Mouse (Mus musculus) CH12.LX (cell line): ENCODE data around the gene Cdc20b. TPM values are rescaled to one million over a fixed set of nuclear protein-coding genes. Genes with fewer than 3 reads are reported as not detected.

Source experiments
- DNase-seq: peaks from one replicate; pipeline ENCODE4 v3.0.0-alpha.2; 2013; ENCODE audit errors: extremely low read depth
- H3K27ac ChIP-seq: 2 replicates; pipeline ENCODE4 v1.5.1; 2012; ENCODE audit warnings: low read depth, mild to moderate bottlenecking, control low read depth, moderate library complexity; ENCODE audit not compliant: insufficient read depth
- H3K27me3 ChIP-seq: replicated peaks from 2 replicates; pipeline ENCODE3; 2012; ENCODE audit warnings: inconsistent platforms
- H3K36me3 ChIP-seq, 2 experiments: replicated peaks in 1 of 2; 2 replicates each; pipeline versions ENCODE3 to v1.6.1; 2012; ENCODE audit warnings: inconsistent platforms in 1 of 2, low read length in 1 of 2, mild to moderate bottlenecking in 1 of 2, mixed read lengths in 1 of 2, moderate library complexity in 1 of 2; ENCODE audit not compliant: control insufficient read depth in 1 of 2, insufficient read depth in 1 of 2
- H3K4me1 ChIP-seq, 2 experiments: 2 replicates each; pipeline ENCODE4 v1.6.1; 2012; ENCODE audit warnings: inconsistent platforms in 1 of 2, moderate library complexity in 1 of 2; ENCODE audit not compliant: insufficient read depth in 2 of 2, control insufficient read depth in 1 of 2
- H3K4me2 ChIP-seq: 2 replicates; pipeline ENCODE4 v1.6.1; 2012; ENCODE audit warnings: low read depth, mild to moderate bottlenecking, control low read depth; ENCODE audit not compliant: poor library complexity, insufficient read depth, severe bottlenecking
- H3K4me3 ChIP-seq, 3 experiments: fragments of 150-350 bp in 1 of 3; sonication (generic) in 1 of 3; replicated peaks in 1 of 3; 2 replicates each; pipeline versions ENCODE3 to v1.5.1; 2011 to 2012; ENCODE audit warnings: low read depth in 2 of 3, low read length in 2 of 3, mild to moderate bottlenecking in 2 of 3, moderate library complexity in 2 of 3, control low read depth in 1 of 3, improper control_type of control experiment in 1 of 3, inconsistent platforms in 1 of 3, mixed read lengths in 1 of 3; ENCODE audit not compliant: poor library complexity in 1 of 3
- H3K79me2 ChIP-seq: replicated peaks from 2 replicates; pipeline ENCODE4 v1.6.1; 2012; ENCODE audit warnings: mild to moderate bottlenecking, moderate library complexity; ENCODE audit not compliant: control insufficient read depth, poor library complexity, insufficient read depth, severe bottlenecking; ENCODE audit errors: extremely low read depth
- H3K9ac ChIP-seq: 2 replicates; pipeline ENCODE4 v1.6.1; 2012; ENCODE audit warnings: low read depth, mild to moderate bottlenecking, control low read depth, moderate library complexity; ENCODE audit not compliant: insufficient read depth
- H3K9me3 ChIP-seq: replicated peaks from 2 replicates; pipeline ENCODE3; 2012; ENCODE audit warnings: low read length, inconsistent platforms, mixed read lengths
- CHD1 ChIP-seq: IDR thresholded peaks from 2 replicates; pipeline ENCODE4 v1.6.1; 2012; ENCODE audit warnings: low read depth, low read length, improper control_type of control experiment, inconsistent platforms
- CHD2 ChIP-seq: IDR thresholded peaks from 2 replicates; pipeline ENCODE4 v1.6.1; 2011; ENCODE audit warnings: low read length, improper control_type of control experiment
- CTCF ChIP-seq, 2 experiments: IDR thresholded peaks in 1 of 2; conservative IDR thresholded peaks in 1 of 2; 2 replicates each; pipeline ENCODE4 v1.5.1; 2011 to 2012; ENCODE audit warnings: low read depth in 2 of 2, low read length in 2 of 2, improper control_type of control experiment in 1 of 2, inconsistent platforms in 1 of 2, mild to moderate bottlenecking in 1 of 2, moderate library complexity in 1 of 2
- ELF1 ChIP-seq: IDR thresholded peaks from 2 replicates; pipeline ENCODE4 v1.6.1; 2014; ENCODE audit warnings: low read depth, mild to moderate bottlenecking, inconsistent platforms, low read length, improper control_type of control experiment
- EP300 ChIP-seq: IDR thresholded peaks from 2 replicates; pipeline ENCODE4 v1.6.1; 2011; ENCODE audit warnings: low read length, improper control_type of control experiment
- JUND ChIP-seq: conservative IDR thresholded peaks from 2 replicates; pipeline ENCODE4 v1.6.1; 2011; ENCODE audit warnings: low read depth, low read length, improper control_type of control experiment
- MAX ChIP-seq: IDR thresholded peaks from 2 replicates; pipeline ENCODE4 v1.6.1; 2011; ENCODE audit warnings: low read length, improper control_type of control experiment
- MAZ ChIP-seq: IDR thresholded peaks from 2 replicates; pipeline ENCODE4 v1.6.1; 2012; ENCODE audit warnings: low read depth, mild to moderate bottlenecking, inconsistent platforms, low read length, improper control_type of control experiment, moderate library complexity
- MEF2A ChIP-seq: IDR thresholded peaks from 2 replicates; pipeline ENCODE4 v1.6.1; 2014; ENCODE audit warnings: low read depth, mild to moderate bottlenecking, inconsistent platforms, low read length, improper control_type of control experiment, borderline replicate concordance
- NELFE ChIP-seq: IDR thresholded peaks from 2 replicates; pipeline ENCODE4 v1.6.1; 2011; ENCODE audit warnings: low read depth, low read length, improper control_type of control experiment
- NRF1 ChIP-seq: IDR thresholded peaks from 2 replicates; pipeline ENCODE4 v1.6.1; 2014; ENCODE audit warnings: low read depth, mild to moderate bottlenecking, inconsistent platforms, low read length, improper control_type of control experiment, moderate library complexity
- PAX5 ChIP-seq: IDR thresholded peaks from 2 replicates; pipeline ENCODE4 v1.6.1; 2012; ENCODE audit warnings: low read length, inconsistent platforms, mixed read lengths
- POLR2AphosphoS2 ChIP-seq: IDR thresholded peaks from 2 replicates; pipeline ENCODE4 v1.6.1; 2011; ENCODE audit warnings: low read depth, low read length, improper control_type of control experiment
- RAD21 ChIP-seq: IDR thresholded peaks from 2 replicates; pipeline ENCODE4 v1.6.1; 2011; ENCODE audit warnings: low read depth, mild to moderate bottlenecking, low read length, improper control_type of control experiment, moderate library complexity
- RCOR1 ChIP-seq: conservative IDR thresholded peaks from 2 replicates; pipeline ENCODE4 v1.6.1; 2012; ENCODE audit warnings: low read depth, mild to moderate bottlenecking, inconsistent platforms, low read length, improper control_type of control experiment
- SIN3A ChIP-seq: IDR thresholded peaks from 2 replicates; pipeline ENCODE4 v1.6.1; 2012; ENCODE audit warnings: low read length, improper control_type of control experiment, inconsistent platforms
- SMC3 ChIP-seq: IDR thresholded peaks from 2 replicates; pipeline ENCODE4 v1.6.1; 2011; ENCODE audit warnings: low read depth, low read length, improper control_type of control experiment
- TBP ChIP-seq: conservative IDR thresholded peaks from 2 replicates; pipeline ENCODE4 v1.6.1; 2011; ENCODE audit warnings: low read depth, low read length, improper control_type of control experiment
- UBTF ChIP-seq: IDR thresholded peaks from 2 replicates; pipeline ENCODE4 v1.6.1; 2012; ENCODE audit warnings: low read depth, mild to moderate bottlenecking, inconsistent platforms, low read length, improper control_type of control experiment, moderate library complexity
- ZKSCAN1 ChIP-seq: IDR thresholded peaks from 2 replicates; pipeline ENCODE4 v1.6.1; 2012; ENCODE audit warnings: low read depth, inconsistent platforms, low read length, improper control_type of control experiment, borderline replicate concordance
- ZMIZ1 ChIP-seq: IDR thresholded peaks from 2 replicates; pipeline ENCODE4 v1.6.1; 2012; ENCODE audit warnings: low read depth, mild to moderate bottlenecking, inconsistent platforms, low read length, improper control_type of control experiment
- ZNF384 ChIP-seq: IDR thresholded peaks from 2 replicates; pipeline ENCODE4 v1.6.1; 2012; ENCODE audit warnings: low read depth, low read length, improper control_type of control experiment, inconsistent platforms
- dilution Hi-C: fragments of 300-500 bp; cut with MboI; formaldehyde crosslinking; loops from 2 replicates; pipeline ENCODE4 v1.14.3; 2020; ENCODE audit warnings: low sequenced_read_pairs; ENCODE audit not compliant: extremely low pct_unique_long_range_greater_than_20kb, extremely low pct_ligation_motif_present
- in situ Hi-C: fragments of 300-500 bp; cut with MboI; formaldehyde crosslinking; loops from 3 replicates; pipeline ENCODE4 v1.14.3; 2019; ENCODE audit warnings: low sequenced_read_pairs, low pct_ligation_motif_present, low pct_unique_long_range_greater_than_20kb, mixed read lengths
- polyA plus RNA-seq: library from polyadenylated mRNA; unstranded; fragments of >175 nt; gene quantifications from 2 replicates; pipeline ENCODE4 v1.2.1, GENCODE M21; 2012; ENCODE audit warnings: low read depth; ENCODE audit not compliant: insufficient read length
- total RNA-seq, 2 experiments: library from RNA; depleted of rRNA; stranded (reverse); fragments of 300-350 nt in 1 of 2; fragments of >200 nt in 1 of 2; gene quantifications; 2 replicates each; pipeline ENCODE4 v1.2.3; 2012 to 2014

Gene Cdc20b
- total and polyA plus RNA-seq, 3 experiments = not detected

DNA sequence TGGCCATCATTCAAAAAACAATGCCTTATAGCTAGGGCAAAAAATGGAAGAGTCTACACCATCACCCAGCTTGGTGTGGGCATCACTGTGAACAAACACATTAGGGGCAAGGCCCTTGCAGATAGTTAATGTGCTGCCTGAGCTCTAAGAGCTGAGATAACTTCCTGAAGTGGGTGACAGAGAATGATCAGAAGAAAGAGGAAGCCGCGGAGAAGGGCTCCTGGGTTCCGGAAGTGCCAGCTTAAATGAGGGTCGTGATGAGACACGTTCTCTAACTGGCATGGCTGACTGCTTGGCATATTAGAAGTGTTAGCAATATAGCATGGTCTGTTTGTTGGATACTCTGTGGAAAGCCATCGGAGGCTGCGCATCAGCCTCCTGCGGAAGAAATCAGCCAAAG lies 19.3 kb downstream of the Cdc20b start:
- Histone ChIP-seq H3K4me3 (no peak overlapping the region), H3K9me3 (no peaks in the 10 kb centered on the region), H3K27ac (no peak overlapping the region), H3K4me2 (no peak overlapping the region), H3K79me2 (no peaks in the 10 kb centered on the region), H3K27me3 (no peaks in the 10 kb centered on the region), H3K4me1 (peaks cover 0 to 3% of the 10 kb centered on the region in 2 experiments; a peak in 1 of 4 replicates), H3K36me3 (no peaks in the 10 kb centered on the region), H3K9ac (no peak overlapping the region)
- DNase-seq = no peak
- dilution Hi-C loops = no loop called here
- in situ Hi-C loops = no loop called here
- TF ChIP-seq UBTF (no peak), ZMIZ1 (no peak), NRF1 (no peak), NELFE (no peak), JUND (no peak)

DNA sequence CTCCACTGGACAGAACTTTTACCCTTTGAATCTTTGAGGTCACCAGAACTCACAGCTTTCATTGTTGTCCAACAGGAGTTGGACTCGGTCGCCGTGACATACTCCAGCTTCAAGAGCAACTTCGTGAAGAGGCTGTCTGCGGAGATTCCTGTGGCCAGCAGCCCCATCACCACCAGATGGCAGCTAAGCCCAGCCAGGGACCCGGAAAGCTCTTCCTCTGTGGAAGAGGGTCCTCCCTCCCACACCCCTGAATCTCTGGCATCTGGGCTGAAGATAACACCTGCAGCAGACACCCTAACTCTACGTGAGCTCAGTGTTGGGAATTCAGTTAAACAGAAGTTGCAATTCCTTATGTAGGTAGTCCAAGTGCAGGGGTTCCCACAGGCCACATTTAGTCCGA lies 20.9 kb downstream of the Cdc20b start:
- peaks cover 0 to 3% of the 10 kb centered on the region in 2 experiments; a peak in 1 of 4 replicates for H3K4me1 ChIP-seq
- no peak overlapping the region for H3K4me3 ChIP-seq
- H3K36me3 ChIP-seq = no peaks in the 10 kb centered on the region
- H3K79me2 ChIP-seq = no peaks in the 10 kb centered on the region
- in situ Hi-C loops (no loop called here), dilution Hi-C loops (no loop called here)
- no peak overlapping the region for H3K9ac ChIP-seq
- no peak overlapping the region for H3K27ac ChIP-seq
- no peak overlapping the region for H3K4me2 ChIP-seq
- H3K27me3 ChIP-seq = no peaks in the 10 kb centered on the region
- DNase-seq = no peak
- H3K9me3 ChIP-seq = no peaks in the 10 kb centered on the region
- TF ChIP-seq EP300 (no peak), MAZ (no peak), CHD1 (no peak), UBTF (no peak), CHD2 (no peak), CTCF (conservative IDR thresholded peaks at IDR 0.05 in 1 of 2, IDR thresholded peaks at IDR 0.05 in 1 of 2; ENCODE audit: low read depth in 2 of 2, low read length in 2 of 2) (peak in 1 of 2 experiments; percentile 44; a peak in 2 of 4 replicates), ELF1 (no peak), RCOR1 (no peak), MAX (no peak), TBP (no peak), PAX5 (no peak), NELFE (no peak), ZKSCAN1 (no peak), ZNF384 (no peak), POLR2AphosphoS2 (no peak), MEF2A (no peak), SIN3A (no peak), RAD21 (peak; percentile 26), SMC3 (peak; percentile 53), JUND (no peak)
